Mouse (Mus musculus) Muller cell, postnatal 12 days (primary cell): ENCODE data around the gene Gm10591.
"Not testable (repeated sequence)": the region's sequence is repeated elsewhere in the genome, so short reads cannot be mapped to it uniquely, and the experiment has no call there.

Source experiments
- DNase-seq: peaks from one replicate; pipeline ENCODE4 v3.0.0-alpha.2; 2015; ENCODE audit errors: inconsistent ontology term

Gene Gm10591

DNA sequence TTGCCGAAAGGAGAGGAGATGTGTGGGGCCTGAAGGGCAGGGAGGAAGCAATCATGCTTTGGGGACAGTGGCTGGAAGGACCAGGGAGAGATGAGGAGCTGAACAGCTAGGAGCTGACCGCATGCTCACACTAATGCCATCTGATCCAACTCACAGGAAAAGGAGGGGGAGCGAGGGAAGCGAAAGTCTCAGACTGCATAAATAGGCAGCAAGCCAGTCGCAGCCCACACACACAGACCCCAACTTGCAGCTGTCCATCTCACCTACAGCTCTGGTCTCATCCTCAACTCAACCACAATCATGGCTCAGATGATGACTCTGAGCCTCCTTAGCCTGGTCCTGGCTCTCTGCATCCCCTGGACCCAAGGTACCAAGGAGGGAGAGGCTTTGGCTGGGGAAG, at the start of gene Gm10591:
Gm10591 (plus strand) TSS at position 301 of the 400 bp plus-strand sequence.
- not testable (repeated sequence) for DNase-seq

DNA sequence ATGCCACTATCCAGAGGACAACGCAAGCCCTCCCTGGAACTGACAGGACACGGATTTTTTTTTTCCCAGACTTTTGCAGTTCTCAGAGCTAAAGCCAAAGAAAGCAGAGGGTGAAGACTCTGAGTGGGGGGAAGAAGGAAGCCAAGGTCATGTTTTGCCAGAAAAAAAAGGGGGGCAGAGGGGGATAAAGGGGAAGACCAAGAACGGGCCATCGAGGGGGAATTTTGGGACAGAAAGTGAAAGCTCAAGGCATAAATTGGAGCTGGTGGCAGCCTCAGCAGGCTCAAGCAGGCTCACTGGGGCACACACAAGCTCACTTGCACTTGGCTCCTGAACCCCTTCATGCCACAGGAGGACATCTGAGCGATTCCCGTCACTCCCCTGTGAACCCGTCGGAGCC, 17.4 kb downstream of the Gm10591 start, which contains the start of gene Gm2564:
Gm2564 (plus strand) TSS at position 301 of the 400 bp plus-strand sequence.
- not testable (repeated sequence) for DNase-seq

DNA sequence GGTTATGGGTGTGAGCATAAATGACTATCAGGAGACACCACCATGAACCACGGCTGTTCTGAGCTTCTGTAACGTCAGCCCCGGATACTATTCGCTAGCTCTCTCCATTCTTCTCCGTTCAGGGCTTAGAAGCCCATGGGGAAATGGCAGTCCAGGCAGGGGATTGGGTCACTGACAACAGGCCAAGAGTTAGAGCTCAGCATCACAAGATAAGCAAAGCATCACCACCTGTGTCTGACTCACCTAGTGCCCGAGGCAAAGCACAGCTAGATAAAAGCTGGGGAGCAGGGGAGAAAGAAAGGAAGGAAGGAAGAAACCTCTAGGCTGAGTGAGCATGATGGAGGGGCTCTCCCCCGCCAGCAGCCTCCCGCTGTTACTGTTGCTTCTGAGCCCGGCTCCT, 43.0 kb downstream of the Gm10591 start, which contains the start of gene Ccl27b:
Ccl27b (plus strand) TSS at position 301 of the 400 bp plus-strand sequence.
- not testable (repeated sequence) for DNase-seq

DNA sequence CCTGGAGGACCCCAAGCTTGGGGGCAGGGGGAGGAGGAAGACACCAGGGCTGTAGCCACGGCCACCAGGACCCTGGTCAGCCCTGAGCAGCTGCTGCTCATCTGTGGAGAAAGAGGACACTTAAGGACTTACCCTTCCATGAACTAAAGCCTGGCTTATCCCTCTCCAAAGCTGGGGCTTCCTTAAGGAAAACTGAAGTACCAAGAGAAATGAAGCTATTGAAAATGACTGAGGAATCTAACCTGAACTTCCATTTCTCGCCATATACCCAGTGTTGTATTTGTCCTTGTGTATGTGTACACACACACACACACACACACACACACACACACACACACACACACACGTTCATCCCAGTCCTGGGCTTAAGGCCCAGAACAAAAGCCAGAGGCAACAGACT, 49.8 kb downstream of the Gm10591 start, which contains the start of gene Il11ra2:
Il11ra2 (minus strand) TSS at position 101 of the 400 bp plus-strand sequence.
- DNase-seq = not testable (repeated sequence)
